Mouse (Mus musculus): Measurements from ENCODE around the gene Gmnn. TPM values are rescaled to one million over a fixed set of nuclear protein-coding genes. Genes with fewer than 3 reads are reported as not detected.
"Not testable (repeated sequence)": the region's sequence is repeated elsewhere in the genome, so short reads cannot be mapped to it uniquely, and the experiment has no call there.

The Gmnn gene
- polyA plus RNA-seq, 1 experiment from 2014 or later = 66.3 TPM

GRCm38 (mm10) chr13:24787477-24787876 lies 25.8 kb upstream of the Gmnn start:
- no peak for ATAC-seq (ENCODE audit: low FRiP score, low read depth)
- 92% methylated on average over 5 of the region's 5 CpGs for WGBS

GRCm38 (mm10) chr13:24786014-24786490 lies 24.3 kb upstream of the Gmnn start:
- no peaks in the 10 kb centered on the region for H3K27me3 ChIP-seq (replicated peaks)
- WGBS = 63% methylated on average over 11 of the region's 11 CpGs
- no peaks in the 10 kb centered on the region for H3K4me1 ChIP-seq
- no peaks in the 10 kb centered on the region for H3K36me3 ChIP-seq
- no peak overlapping the region for H3K4me2 ChIP-seq (replicated peaks)
- H3K9me3 ChIP-seq = no peaks in the 10 kb centered on the region
- no peak for ATAC-seq (ENCODE audit: low FRiP score, low read depth)
- H3K9ac ChIP-seq = no peak overlapping the region
- H3K4me3 ChIP-seq = no peak overlapping the region
- H3K27ac ChIP-seq = no peak overlapping the region

More at GRCm38 (mm10) chr13:24787477-24787876, 25.8 kb upstream of the Gmnn start:
- Histone ChIP-seq H3K4me2 (replicated peaks) (no peak overlapping the region), H3K4me1 (no peaks in the 10 kb centered on the region), H3K27ac (no peak overlapping the region), H3K9ac (no peak overlapping the region), H3K36me3 (no peaks in the 10 kb centered on the region), H3K27me3 (replicated peaks) (no peaks in the 10 kb centered on the region), H3K9me3 (no peaks in the 10 kb centered on the region), H3K4me3 (no peak overlapping the region)

GRCm38 (mm10) chr13:24781916-24782315 lies 20.2 kb upstream of the Gmnn start:
- WGBS = 72% methylated on average over 5 of the region's 5 CpGs
- H3K9me3 ChIP-seq = no peaks in the 10 kb centered on the region

GRCm38 (mm10) chr13:24778706-24779380 lies 17.1 kb upstream of the Gmnn start:
- Histone ChIP-seq H3K4me1 (no peaks in the 10 kb centered on the region), H3K9ac (no peak overlapping the region), H3K4me3 (no peak overlapping the region), H3K4me2 (replicated peaks) (no peak overlapping the region), H3K36me3 (no peaks in the 10 kb centered on the region), H3K27ac (no peak overlapping the region), H3K9me3 (no peaks in the 10 kb centered on the region), H3K27me3 (replicated peaks) (no peaks in the 10 kb centered on the region)
- ATAC-seq (ENCODE audit: low FRiP score, low read depth) = no peak
- 85% methylated on average over 8 of the region's 8 CpGs for WGBS

More at GRCm38 (mm10) chr13:24781916-24782315, 20.2 kb upstream of the Gmnn start:
- H3K4me2 ChIP-seq (replicated peaks) = no peak overlapping the region
- no peaks in the 10 kb centered on the region for H3K4me1 ChIP-seq
- no peak overlapping the region for H3K4me3 ChIP-seq
- H3K27ac ChIP-seq = no peak overlapping the region
- no peak for ATAC-seq (ENCODE audit: low FRiP score, low read depth)
- H3K9ac ChIP-seq = no peak overlapping the region
- H3K36me3 ChIP-seq = no peaks in the 10 kb centered on the region
- H3K27me3 ChIP-seq (replicated peaks) = no peaks in the 10 kb centered on the region

GRCm38 (mm10) chr13:24778026-24778425 lies 16.3 kb upstream of the Gmnn start:
- no peaks in the 10 kb centered on the region for H3K36me3 ChIP-seq
- ATAC-seq (ENCODE audit: low FRiP score, low read depth) = no peak
- H3K9me3 ChIP-seq = no peaks in the 10 kb centered on the region
- H3K9ac ChIP-seq = no peak overlapping the region
- WGBS = 77% methylated on average over 2 of the region's 2 CpGs
- H3K4me2 ChIP-seq (replicated peaks) = no peak overlapping the region
- H3K27me3 ChIP-seq (replicated peaks) = no peaks in the 10 kb centered on the region
- H3K27ac ChIP-seq = no peak overlapping the region
- no peaks in the 10 kb centered on the region for H3K4me1 ChIP-seq
- H3K4me3 ChIP-seq = no peak overlapping the region

GRCm38 (mm10) chr13:24776146-24776844 lies 14.6 kb upstream of the Gmnn start:
- H3K27ac ChIP-seq = no peak overlapping the region
- H3K36me3 ChIP-seq = no peaks in the 10 kb centered on the region
- ATAC-seq (ENCODE audit: low FRiP score, low read depth) = no peak
- no peaks in the 10 kb centered on the region for H3K9me3 ChIP-seq
- WGBS = 50% methylated on average over 7 of the region's 7 CpGs
- no peak overlapping the region for H3K4me2 ChIP-seq (replicated peaks)
- no peak overlapping the region for H3K9ac ChIP-seq
- no peak overlapping the region for H3K4me3 ChIP-seq
- no peaks in the 10 kb centered on the region for H3K27me3 ChIP-seq (replicated peaks)
- H3K4me1 ChIP-seq = no peaks in the 10 kb centered on the region

- H3K27ac ChIP-seq; H3K4me1 ChIP-seq; H3K9ac ChIP-seq; H3K27me3 ChIP-seq (replicated peaks); H3K36me3 ChIP-seq; H3K4me3 ChIP-seq; H3K4me2 ChIP-seq (replicated peaks); H3K9me3 ChIP-seq; ATAC-seq (ENCODE audit: low FRiP score, low read depth): not testable (repeated sequence)
- WGBS = 94% methylated on average over 10 of the region's 10 CpGs
Observed at GRCm38 (mm10) chr13:24771482-24771881, 9.8 kb upstream of the Gmnn start.

- H3K9me3 ChIP-seq; H3K27ac ChIP-seq; H3K36me3 ChIP-seq; H3K27me3 ChIP-seq (replicated peaks); H3K4me2 ChIP-seq (replicated peaks); H3K9ac ChIP-seq; H3K4me1 ChIP-seq; ATAC-seq (ENCODE audit: low FRiP score, low read depth); H3K4me3 ChIP-seq: not testable (repeated sequence)
- 77% methylated on average over 4 of the region's 4 CpGs for WGBS
Observed at GRCm38 (mm10) chr13:24767809-24768208, 6.1 kb upstream of the Gmnn start.

GRCm38 (mm10) chr13:24762254-24762653 lies 531 bp upstream of the Gmnn start:
- Histone ChIP-seq H3K36me3 (no peaks in the 10 kb centered on the region), H3K27ac (no peak overlapping the region), H3K27me3 (replicated peaks) (no peaks in the 10 kb centered on the region), H3K9ac (peak overlapping the region; percentile 69), H3K4me3 (peak overlapping the region; percentile 86), H3K4me1 (no peaks in the 10 kb centered on the region; the same call in 1 of the 2 replicates), H3K9me3 (no peaks in the 10 kb centered on the region), H3K4me2 (replicated peaks) (peak overlapping the region; percentile 64)
- no peak for ATAC-seq (ENCODE audit: low FRiP score, low read depth)
- whole genome bisulfite sequencing = 52% methylated on average over 4 of the region's 4 CpGs

- ATAC-seq (ENCODE audit: low FRiP score, low read depth) = no peak; the same call in 1 of the 2 replicates
- H3K4me1 ChIP-seq = no peaks in the 10 kb centered on the region; the same call in 1 of the 2 replicates
- H3K4me2 ChIP-seq (replicated peaks) = peak overlapping the region; percentile 64
- no peak overlapping the region for H3K27ac ChIP-seq
- H3K9me3 ChIP-seq = no peaks in the 10 kb centered on the region
- H3K27me3 ChIP-seq (replicated peaks) = no peaks in the 10 kb centered on the region
- WGBS = 8% methylated on average over 10 of the region's 10 CpGs
- H3K36me3 ChIP-seq = 0 out of 2 replicates have a peak, but pooled peaks cover 2% of the 10 kb centered on the region
- H3K4me3 ChIP-seq = peak overlapping the region; percentile 86
- H3K9ac ChIP-seq = no peak overlapping the region
Observed at GRCm38 (mm10) chr13:24761083-24761402, 680 bp downstream of the Gmnn start.

GRCm38 (mm10) chr13:24760351-24760870 lies 1.3 kb downstream of the Gmnn start:
- no peak for ATAC-seq (ENCODE audit: low FRiP score, low read depth)
- Histone ChIP-seq H3K27ac (no peak overlapping the region), H3K9me3 (no peaks in the 10 kb centered on the region), H3K4me3 (no peak overlapping the region), H3K4me2 (replicated peaks) (peak overlapping the region; percentile 64), H3K36me3 (0 out of 2 replicates have a peak, but pooled peaks cover 8% of the 10 kb centered on the region), H3K4me1 (no peaks in the 10 kb centered on the region; the same call in 1 of the 2 replicates), H3K9ac (no peak overlapping the region), H3K27me3 (replicated peaks) (no peaks in the 10 kb centered on the region)
- 77% methylated on average over 5 of the region's 5 CpGs for WGBS

- peaks cover 15% of the 10 kb centered on the region; the same call in 1 of the 2 replicates for H3K36me3 ChIP-seq
- H3K4me1 ChIP-seq = no peaks in the 10 kb centered on the region; the same call in 1 of the 2 replicates
- H3K9me3 ChIP-seq = no peaks in the 10 kb centered on the region
- H3K9ac ChIP-seq = no peak overlapping the region
- no peaks in the 10 kb centered on the region for H3K27me3 ChIP-seq (replicated peaks)
- no peak overlapping the region for H3K27ac ChIP-seq
- H3K4me3 ChIP-seq = no peak overlapping the region
- H3K4me2 ChIP-seq (replicated peaks) = no peak overlapping the region
- no peak for ATAC-seq (ENCODE audit: low FRiP score, low read depth)
- WGBS = 95% methylated on average over 10 of the region's 10 CpGs
Observed at GRCm38 (mm10) chr13:24759451-24759850, 2.3 kb downstream of the Gmnn start.
